In the genomic region with DNA sequence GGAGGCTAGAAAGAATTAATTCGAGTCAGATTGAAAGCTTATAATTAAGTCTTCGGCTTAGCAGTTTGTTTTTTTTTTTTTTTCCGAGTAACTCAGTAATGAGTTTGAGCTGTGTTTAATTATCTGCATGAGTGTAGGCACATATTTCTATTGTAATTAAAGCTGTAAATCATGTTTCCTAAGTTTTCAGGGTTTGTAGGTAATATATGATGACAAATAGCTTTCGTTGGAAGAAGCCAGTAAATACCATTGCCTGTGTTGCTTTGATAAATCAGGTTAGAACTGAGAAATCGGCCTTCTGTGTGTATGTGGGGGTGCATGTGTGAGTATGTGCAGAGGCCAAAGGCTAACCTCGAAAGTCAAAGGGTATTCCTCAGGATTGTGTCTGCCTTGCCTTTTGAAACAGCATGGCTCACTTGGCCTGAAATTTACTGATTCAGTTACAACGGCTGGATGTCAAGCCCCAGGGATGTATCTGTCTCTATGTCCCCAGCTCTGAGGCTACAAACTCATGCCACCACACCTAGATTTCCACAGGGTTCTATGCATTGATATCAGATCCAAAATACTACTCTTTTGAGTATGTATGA, we compare ENCODE assay signal across 20 mouse cellular contexts. TPM values are rescaled to one million over a fixed set of nuclear protein-coding genes. Genes with fewer than 3 reads are reported as not detected.
DNase-seq lines count a peak whose midpoint lies in the region; ATAC-seq and TF ChIP-seq lines count a peak whose summit lies in the region.
"Had no signal": no experiment of that assay in that cellular context is flagged by ENCODE, and none has a peak within 500 bp of the region (broad histone marks: within the 10 kb centered on the region; RNA-seq: fewer than 3 reads in every experiment).

No protein-coding gene starts in this region.

- ATAC-seq in neural tube, embryonic 15.5 days (ENCODE audit: low FRiP score) = peak; percentile 42; the same call in 1 of the 2 replicates

- no peaks in the 10 kb centered on the region for H3K27me3 ChIP-seq in neural tube, embryonic 15.5 days (replicated peaks)
- H3K27me3 ChIP-seq: forebrain, embryonic 13.5 days; limb, embryonic 15.5 days; liver, embryonic 15.5 days; lung, embryonic 15.5 days had no signal

- no peaks in the 10 kb centered on the region for H3K9me3 ChIP-seq in neural tube, embryonic 15.5 days (replicated peaks)
- H3K9me3 ChIP-seq: forebrain, embryonic 13.5 days; heart, embryonic 10.5 days; limb, embryonic 15.5 days; liver, embryonic 15.5 days; lung, embryonic 15.5 days had no signal

- no peak for TF ChIP-seq CTCF in gastrocnemius, adult 2 months (IDR thresholded peaks at IDR 0.05)
- TF ChIP-seq CTCF in layer of hippocampus, adult 2 months (conservative IDR thresholded peaks at IDR 0.05) = no peak
- no peak for TF ChIP-seq CTCF in brain, embryonic 14.5 days (IDR thresholded peaks at IDR 0.05; ENCODE audit: borderline replicate concordance, extremely low read depth, insufficient read depth, insufficient read length)

- H3K9ac ChIP-seq in neural tube, embryonic 15.5 days (replicated peaks) = no peak overlapping the region
- H3K9ac ChIP-seq: forebrain, embryonic 13.5 days; limb, embryonic 15.5 days; liver, embryonic 15.5 days; lung, embryonic 15.5 days had no signal

- H3K4me1 ChIP-seq in neural tube, embryonic 15.5 days = peaks cover 12% of the 10 kb centered on the region
- H3K4me1 ChIP-seq: liver, embryonic 15.5 days; lung, embryonic 15.5 days had no signal

- intact Hi-C loops in gastrocnemius, adult 2 months (cut with DNase I) = loop anchor here (1.0 to 2.0 kb wide), 2 partner anchors 209 to 239 kb away; no protein-coding TSS in a partner anchor

- TF ChIP-seq POLR2A in brain, embryonic 14.5 days (IDR thresholded peaks at IDR 0.05; ENCODE audit: borderline replicate concordance, extremely low read depth, insufficient read depth, insufficient read length, poor library complexity, severe bottlenecking) = no peak

- no peak overlapping the region for H3K4me2 ChIP-seq in neural tube, embryonic 15.5 days
- H3K4me2 ChIP-seq: forebrain, embryonic 13.5 days; limb, embryonic 15.5 days; liver, embryonic 15.5 days; lung, embryonic 15.5 days had no signal

- no peak overlapping the region for H3K4me3 ChIP-seq in gastrocnemius, adult 2 months
- no peak overlapping the region for H3K4me3 ChIP-seq in layer of hippocampus, adult 2 months
- H3K4me3 ChIP-seq in neural tube, embryonic 15.5 days (replicated peaks) = no peak overlapping the region
- H3K4me3 ChIP-seq: forebrain, embryonic 13.5 days; heart, embryonic 10.5 days; limb, embryonic 15.5 days; liver, embryonic 15.5 days; lung, embryonic 15.5 days had no signal

- H3K27ac ChIP-seq in gastrocnemius, adult 2 months = peak overlapping the region; percentile 38; the same call in 1 of the 2 replicates
- H3K27ac ChIP-seq in layer of hippocampus, adult 2 months = peak overlapping the region; percentile 53; the same call in 1 of the 2 replicates
- no peak overlapping the region for H3K27ac ChIP-seq in neural tube, embryonic 15.5 days (replicated peaks)
- H3K27ac ChIP-seq: heart, embryonic 10.5 days; limb, embryonic 15.5 days; liver, embryonic 15.5 days; lung, embryonic 15.5 days; macrophage had no signal

- WGBS in neural tube, embryonic 15.5 days = 53% methylated on average over 7 of the region's 7 CpGs

- no peaks in the 10 kb centered on the region for H3K36me3 ChIP-seq in neural tube, embryonic 15.5 days

- DNase-seq in gastrocnemius, adult 2 months = no peak
- no peak for DNase-seq in gastrocnemius, adult 18-20 months (ENCODE audit: low spot score)
- DNase-seq in layer of hippocampus, adult 2 months (ENCODE audit: low spot score in 2 of 2) = no peak
- no peak for DNase-seq in layer of hippocampus, postnatal 25 days (ENCODE audit: extremely low spot score in 1 of 2, low spot score in 1 of 2)
- peak; percentile 26 for DNase-seq in brain, embryonic 14.5 days (ENCODE audit: low read depth)
- no peak for DNase-seq in thymus, postnatal 14 days
- DNase-seq: adrenal gland, postnatal 25 days; B cell, adult 2 months; cerebellum, adult 9-10 months; heart, postnatal 4 days; kidney, adult 11 months; kidney, postnatal 36 days had no signal

RNA-seq across cellular contexts. Expression of a gene that starts 34.2 kb away (rescaled TPM):
- 10 to 100 TPM in 1 of 2 experiments, 1 to 10 TPM in 1; 7.6 to 14.1 TPM for total RNA-seq in gastrocnemius, adult 2 months (2021)
- 1 to 10 TPM; 3.7 to 8.3 TPM for total RNA-seq in gastrocnemius, adult 18-20 months (2021)
- 1 to 10 TPM; 4.2 to 5.8 TPM for total RNA-seq in layer of hippocampus, adult 2 months (2021)
- total RNA-seq in layer of hippocampus, postnatal 25 days (2021) = 1 to 10 TPM; 5.2 to 5.8 TPM
- polyA plus RNA-seq in brain, embryonic 14.5 days (2012; rRNA removed) = 6.9 and 9.1 TPM in 2 replicates
- polyA plus RNA-seq in neural tube, embryonic 15.5 days (2015; fragmentation: Nextera tagmentation; extraction: Ambion mirVana) = 10.9 and 15.0 TPM in 2 replicates
- total RNA-seq: MEL had no signal

RNA-seq across cellular contexts. Expression of a gene that starts 44.1 kb away (rescaled TPM):
- total RNA-seq in gastrocnemius, adult 2 months (2021) = under 1 TPM; 0.28 to 0.36 TPM
- total RNA-seq in gastrocnemius, adult 18-20 months (2021) = under 1 TPM; 0.50 to 0.66 TPM
- 1 to 10 TPM in 1 of 2 experiments, under 1 TPM in 1; 0.95 to 1.0 TPM for total RNA-seq in layer of hippocampus, adult 2 months (2021)
- 1 to 10 TPM in 1 of 2 experiments, under 1 TPM in 1; 0.39 to 1.1 TPM for total RNA-seq in layer of hippocampus, postnatal 25 days (2021)
- polyA plus RNA-seq in brain, embryonic 14.5 days (2012; rRNA removed) = 0.21 and 0.90 TPM in 2 replicates
- polyA plus RNA-seq in neural tube, embryonic 15.5 days (2015; fragmentation: Nextera tagmentation; extraction: Ambion mirVana) = 0.26 and 0.66 TPM in 2 replicates
